Mouse (Mus musculus): ENCODE data around the gene Gm8068.
"Not testable (repeated sequence)": the region's sequence is repeated elsewhere in the genome, so short reads cannot be mapped to it uniquely, and the experiment has no call there.

Gm8068 gene

GRCm38 (mm10) chr14:41701785-41702184, at the start of gene Gm8068:
Gm8068 (minus strand) TSS chr14:41701885.
- DNase-seq = not testable (repeated sequence)

GRCm38 (mm10) chr14:41750514-41750913, 48.8 kb upstream of the Gm8068 start, which contains the start of gene Gm7929:
Gm7929 (minus strand) TSS chr14:41750614.
- not testable (repeated sequence) for DNase-seq

GRCm38 (mm10) chr14:41723437-41723836, 21.8 kb upstream of the Gm8068 start:
- not testable (repeated sequence) for DNase-seq

- peak in 1 of 2 experiments; percentile 32 for DNase-seq
Observed at GRCm38 (mm10) chr14:41717180-41717579, 15.5 kb upstream of the Gm8068 start.

GRCm38 (mm10) chr14:41648176-41648575, 53.5 kb downstream of the Gm8068 start:
- not testable (repeated sequence) for DNase-seq

Data from kidney, postnatal 25 days (tissue).